Mouse (Mus musculus) cerebellum, adult 11-12 months (tissue): ENCODE measurements at regions not wholly inside any gene's neighbourhood (a gene's known extent, or its start where the extent isn't known, plus 50 kb on each side); places are given as distances from the start of the nearest gene placed in this dataset.
"Not testable (repeated sequence)": the region's sequence is repeated elsewhere in the genome, so short reads cannot be mapped to it uniquely, and the experiment has no call there.

ENCODE experiments used
- DNase-seq: peaks from one replicate; pipeline ENCODE4 v3.0.0; 2022

DNA sequence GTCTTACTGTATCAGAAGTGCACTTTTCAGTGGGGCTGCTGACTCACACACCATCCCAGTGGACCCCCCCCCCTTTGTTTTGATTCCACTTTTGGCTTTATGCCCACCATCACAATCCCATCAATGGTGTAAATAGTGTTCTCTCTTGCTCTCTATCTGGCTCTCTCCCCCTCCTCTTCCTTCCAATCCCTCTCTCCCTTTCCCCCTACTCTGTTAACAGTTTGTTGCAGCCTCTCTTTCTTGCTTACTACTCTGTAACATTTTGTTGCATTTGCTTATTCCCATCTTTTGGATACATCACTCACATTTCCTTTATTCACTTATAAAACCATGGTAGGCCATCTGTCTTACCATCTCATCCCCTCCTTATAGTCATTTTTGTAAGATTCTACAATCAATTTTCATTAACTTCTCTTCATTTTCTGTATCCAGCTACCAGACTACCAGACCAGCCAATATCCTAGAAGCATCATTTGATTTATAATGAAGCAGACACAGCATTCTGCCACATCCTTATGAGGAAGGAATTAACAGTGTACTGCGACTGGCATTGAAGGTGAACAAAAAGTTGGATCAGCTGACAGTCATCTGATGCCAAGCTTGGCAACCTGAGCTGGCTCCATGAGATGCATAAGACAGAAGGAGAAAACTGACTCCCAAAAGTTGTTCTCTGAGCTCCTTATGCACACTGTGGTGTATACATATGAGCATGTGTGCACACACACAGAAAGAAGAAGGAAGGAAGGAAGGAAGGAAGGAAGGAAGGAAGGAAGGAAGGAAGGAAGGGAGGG, 181.5 kb upstream of the Plcz1 start:
- DNase-seq: no peak

DNA sequence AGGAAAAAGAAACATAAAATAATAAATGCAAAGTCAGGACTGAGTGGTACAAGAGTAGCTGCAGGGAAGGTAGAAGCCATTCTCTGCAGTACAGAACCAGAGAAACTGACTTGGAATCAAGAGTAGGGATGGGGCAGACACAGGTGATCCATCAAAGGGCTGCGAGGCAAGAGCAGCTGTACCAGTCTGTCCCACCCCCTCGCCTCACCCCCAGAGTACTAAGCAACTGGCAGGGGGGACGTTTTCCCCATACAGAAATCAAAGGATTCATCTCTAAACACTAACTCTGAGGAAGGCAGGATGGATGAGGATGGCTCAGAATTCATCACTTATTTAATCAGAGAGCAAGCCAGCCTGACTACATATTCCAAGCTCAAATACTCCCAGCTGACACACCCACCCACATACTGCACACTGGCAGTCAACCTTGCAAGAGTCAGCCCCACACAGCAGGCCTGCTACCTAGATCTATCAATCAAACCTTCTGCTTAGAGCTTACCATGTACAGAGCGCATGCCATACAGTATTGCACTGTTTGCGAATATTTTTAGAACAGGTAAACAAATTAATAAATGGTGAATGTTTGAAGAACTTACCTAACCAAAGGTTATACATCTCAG, 180.5 kb upstream of the Plcz1 start:
- DNase-seq: no peak

DNA sequence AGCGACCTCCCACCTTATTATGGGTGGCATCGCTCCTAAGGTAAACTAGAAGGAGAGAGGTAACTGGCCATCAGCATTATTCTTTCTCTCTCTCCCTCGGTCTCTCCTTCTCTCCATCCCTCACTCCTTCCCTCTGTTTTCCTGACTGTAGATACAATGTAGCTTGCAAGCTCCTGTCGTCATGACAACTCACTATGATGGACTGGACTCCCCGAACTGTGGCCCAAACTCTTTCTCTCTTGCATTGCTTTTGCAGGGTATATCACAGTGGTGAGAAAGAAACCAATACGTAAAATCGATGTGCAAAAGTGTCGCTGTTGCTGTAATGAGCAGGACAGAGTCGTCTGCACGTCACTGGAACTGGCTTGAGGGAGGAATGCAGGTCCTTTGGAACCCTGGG, 177.5 kb upstream of the Plcz1 start:
- no peak for DNase-seq

DNA sequence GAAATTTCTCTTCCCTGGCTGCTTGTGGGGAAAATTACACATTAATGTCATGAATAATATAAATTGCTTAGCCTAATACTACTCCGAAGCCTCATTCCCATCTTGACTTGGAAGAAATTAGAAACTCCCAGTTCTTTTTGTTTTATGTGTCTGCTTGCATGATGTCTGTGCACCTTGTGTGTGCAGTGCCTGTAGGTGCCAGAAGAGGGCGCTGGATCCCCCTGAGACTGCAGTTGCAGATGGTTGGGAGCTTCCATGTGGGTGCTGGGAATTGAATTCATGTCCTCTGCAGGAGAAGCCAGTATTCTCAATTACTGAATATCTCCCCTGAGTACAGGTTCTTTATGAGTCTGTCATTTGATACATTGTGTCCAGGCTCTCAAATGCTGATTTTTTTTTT, 171.1 kb upstream of the Plcz1 start:
- DNase-seq: no peak

DNA sequence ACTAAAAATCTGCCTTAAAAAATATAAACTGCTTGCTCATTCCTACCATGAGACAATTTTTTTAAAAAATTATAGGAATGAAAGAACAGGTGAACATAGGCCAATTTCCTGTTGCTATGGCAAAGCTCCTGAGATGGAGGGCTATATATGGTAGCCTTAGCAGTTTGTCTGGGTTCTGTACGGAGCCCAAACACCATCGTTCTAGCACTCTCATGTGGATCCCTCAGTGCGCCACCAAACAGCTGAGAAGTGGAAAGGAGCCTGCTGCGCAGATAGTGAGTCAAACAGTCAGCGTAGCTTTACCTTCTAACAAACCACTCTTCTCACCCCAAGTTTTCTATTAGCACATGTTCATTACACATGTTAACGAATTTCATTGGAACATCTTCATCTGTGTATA, 168.9 kb upstream of the Plcz1 start:
- no peak for DNase-seq

DNA sequence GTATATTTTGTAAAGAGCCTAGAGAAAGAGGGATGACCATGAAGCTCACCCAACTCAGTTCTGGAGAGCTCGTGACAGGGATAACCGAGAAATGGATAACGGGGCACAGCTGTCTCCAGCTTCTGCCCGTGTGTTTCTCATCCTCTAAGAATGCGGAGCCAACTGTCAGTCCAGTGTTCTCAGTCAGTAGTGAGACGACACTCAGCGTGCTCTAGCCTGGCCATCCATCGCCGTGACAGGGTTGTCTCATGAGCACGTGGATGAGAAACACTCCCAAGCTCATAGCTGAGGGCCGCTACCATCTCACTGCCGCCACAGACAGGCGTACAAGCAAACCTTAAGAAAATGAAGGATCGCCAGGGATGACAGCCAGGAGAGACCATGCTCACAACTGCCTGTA, 167.8 kb upstream of the Plcz1 start:
- no peak for DNase-seq

DNA sequence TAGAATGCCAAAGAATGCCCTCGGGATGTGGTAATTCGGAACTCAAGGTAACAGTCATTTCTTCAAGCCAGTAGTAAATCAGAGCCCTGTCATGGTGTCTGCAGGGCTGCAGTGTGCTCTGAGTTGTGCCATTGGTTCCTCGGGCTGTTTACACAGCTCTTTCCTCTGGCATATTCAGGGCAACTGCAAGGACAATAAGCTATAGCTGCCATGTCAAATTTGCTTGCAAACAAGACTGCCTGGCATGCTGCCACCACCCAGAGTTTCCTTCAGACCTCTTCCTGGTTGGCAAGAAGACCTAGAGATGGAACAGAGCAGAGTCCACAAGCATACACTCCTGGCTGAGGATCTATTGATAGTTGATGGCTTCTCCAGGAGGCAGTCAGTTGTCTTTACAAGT, 167.1 kb upstream of the Plcz1 start:
- DNase-seq: no peak

DNA sequence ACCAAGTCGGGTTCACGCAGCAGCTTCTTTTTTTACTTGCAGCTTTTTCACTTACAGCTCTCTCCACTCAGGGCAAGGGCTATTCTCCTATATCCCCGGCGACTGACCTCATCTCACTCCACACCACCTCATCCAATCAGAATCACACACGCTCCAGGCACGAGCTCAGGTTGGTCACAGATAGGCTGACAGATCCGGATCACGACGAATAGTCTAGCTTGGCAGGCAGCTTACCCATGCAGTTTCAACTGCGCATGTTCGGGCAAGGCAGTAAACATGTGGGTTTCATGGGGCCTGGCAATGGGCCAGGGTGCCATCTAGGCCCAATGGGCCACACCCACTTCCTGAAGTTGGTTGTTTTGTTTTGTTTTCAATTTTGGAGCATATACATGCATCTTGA, 165.4 kb upstream of the Plcz1 start:
- DNase-seq: not testable (repeated sequence)

DNA sequence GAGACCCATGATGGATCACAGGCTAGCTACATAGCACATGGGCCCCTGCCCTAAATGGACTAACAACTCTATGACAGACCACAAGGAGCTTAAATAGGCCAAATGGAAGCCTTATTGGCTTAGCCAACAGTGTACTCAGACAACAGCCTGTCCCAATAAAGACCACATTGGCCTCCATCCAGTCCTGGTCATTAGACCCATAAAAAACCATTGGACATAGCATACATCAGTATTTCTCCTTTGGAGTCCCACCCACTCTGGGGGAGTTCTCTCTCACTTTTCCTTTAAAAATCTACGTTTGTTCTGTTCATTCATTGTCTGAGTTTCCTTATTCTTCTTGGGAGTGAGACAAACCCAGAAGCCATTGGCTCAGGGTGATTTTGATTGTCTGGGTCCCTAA, 160.1 kb upstream of the Plcz1 start:
- DNase-seq: no peak

DNA sequence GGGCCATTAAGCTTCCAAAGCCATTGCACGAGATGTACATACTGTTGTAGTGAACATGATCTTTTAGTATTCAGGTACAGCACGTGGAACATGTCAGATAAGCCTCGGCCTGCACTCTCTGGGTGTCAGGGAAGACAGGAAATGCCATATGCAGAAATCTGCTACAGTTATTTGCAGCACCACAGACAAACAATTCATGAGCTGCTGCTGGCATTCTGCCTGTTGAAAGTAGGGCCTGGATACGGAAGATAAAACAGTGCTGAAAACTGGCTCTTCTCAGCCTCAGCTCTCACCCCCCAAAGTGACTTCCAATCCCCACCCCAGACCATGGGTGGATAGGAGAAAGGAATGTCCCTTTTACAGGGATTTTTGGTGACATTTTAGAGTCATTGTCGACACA, 159.1 kb upstream of the Plcz1 start:
- no peak for DNase-seq

DNA sequence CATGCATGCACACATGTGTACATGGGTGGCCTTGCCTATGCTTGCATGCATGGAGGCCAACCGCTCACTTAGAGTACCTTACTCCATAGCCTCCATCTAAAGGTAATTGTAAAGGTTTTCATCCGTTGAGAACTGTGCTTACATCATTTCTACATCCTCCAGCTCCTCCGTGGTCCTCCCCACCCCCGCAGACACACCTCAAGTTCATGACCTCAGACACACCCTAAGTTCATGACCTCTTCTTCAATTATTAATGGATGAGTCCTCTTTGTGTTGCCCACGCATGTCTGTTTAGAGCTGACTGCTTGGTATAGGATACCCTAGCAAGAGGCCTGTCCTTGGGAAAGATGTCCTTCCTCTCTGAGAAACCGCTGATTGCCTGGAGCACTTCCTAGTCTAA, 156.8 kb upstream of the Plcz1 start:
- no peak for DNase-seq

DNA sequence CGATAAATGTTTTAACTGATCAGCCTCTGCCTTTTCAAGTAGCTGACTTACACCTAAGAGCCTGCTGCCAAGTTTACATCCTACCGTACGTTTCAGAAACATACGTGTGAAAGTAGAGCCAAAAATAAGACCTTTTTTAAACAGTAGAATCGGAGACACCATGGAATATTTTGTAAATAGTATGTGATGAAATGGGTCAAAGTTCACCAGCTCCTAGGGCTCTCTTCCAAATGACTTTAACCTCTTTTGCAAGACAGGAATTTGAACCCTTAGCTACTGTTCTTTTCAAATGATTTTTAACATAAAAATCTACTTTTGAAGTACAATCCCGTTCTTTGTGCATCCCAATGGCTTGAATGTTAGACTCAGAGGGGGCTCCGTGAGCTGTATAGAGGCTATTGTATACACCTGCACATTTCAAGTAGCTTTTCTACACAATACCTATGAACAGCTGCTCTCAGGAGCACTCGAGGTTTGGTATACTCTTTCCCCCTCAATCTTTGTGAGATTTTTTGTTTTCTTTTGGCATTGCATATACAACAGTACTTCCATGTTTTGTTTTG, 155.9 kb upstream of the Plcz1 start:
- DNase-seq: no peak

DNA sequence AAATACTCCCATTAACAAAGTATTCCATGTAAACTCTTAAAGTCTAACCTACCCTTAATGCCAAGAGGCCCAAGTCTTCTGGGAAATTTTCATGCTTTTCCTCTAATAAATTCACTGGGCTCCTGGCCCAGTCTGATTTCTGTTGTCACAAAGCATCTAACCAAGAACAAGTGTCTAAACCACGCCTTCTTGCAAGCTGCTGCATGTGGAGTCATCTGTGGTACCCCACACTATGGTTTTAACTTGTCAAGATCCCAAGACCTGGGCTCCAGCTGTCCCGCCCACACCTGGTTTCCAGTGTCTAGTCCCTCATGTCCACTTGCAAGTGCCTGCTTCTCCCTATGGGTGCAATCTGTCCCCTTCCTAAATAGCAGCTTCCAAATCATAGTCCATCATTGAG, 153.0 kb upstream of the Plcz1 start:
- no peak for DNase-seq

DNA sequence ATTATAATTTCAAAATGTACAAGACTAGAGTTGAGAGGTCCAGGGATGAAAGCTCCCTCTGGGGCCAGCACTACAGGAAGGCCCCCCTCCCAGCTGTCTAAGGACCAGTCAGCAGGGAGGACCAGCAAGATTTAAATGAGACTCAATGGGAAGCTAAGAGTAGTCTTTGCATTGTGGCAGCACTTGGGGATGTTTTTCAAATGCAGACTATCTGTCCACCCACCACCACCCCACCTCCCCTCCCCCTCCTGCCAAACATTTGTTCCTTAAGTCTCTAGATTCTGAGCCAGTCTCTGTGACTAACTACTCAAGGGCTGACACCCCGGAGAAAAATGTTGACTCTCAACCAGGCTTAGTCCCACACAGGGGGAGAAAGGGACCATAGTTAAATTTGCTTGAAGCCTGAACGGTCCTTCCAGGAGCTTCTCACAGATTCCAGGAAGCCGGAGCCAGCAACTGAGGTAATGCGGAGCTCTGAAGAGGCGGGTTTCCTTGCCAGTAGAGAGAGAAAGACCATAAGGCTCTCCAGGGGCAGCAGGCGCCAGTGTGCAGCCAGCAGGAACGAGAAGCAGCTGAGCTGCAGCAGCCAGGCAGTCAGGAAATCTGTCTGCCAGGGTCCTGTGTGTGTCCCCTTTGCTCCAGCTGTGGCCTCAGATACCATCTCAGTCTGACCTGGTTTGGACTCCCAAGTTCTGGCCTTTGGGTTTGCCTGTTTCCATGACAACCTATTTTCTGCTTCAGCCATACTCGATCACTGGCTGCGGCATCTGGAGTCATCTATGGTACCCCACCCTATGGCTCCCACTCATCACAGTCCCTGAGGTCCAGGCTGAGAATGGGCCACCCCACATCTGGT, 152.1 kb upstream of the Plcz1 start:
- DNase-seq: no peak

DNA sequence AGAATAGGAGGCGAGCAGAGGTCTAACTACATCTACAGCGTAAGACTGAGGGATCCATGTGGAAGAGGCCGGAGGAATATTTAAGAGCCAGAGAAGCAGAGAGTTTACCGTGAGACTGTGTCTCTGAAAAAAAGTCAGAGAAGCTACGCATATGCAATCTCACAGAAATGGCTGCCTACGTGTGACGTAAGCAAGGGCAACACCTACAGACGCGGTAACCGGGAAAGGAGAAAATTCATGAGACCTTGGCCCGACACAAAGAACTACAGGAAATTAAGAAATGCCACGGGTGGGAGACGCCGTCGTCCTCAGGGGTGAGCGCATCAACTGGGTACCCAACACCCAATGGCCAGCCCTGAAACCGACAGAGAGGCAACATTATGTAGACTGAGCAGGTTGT, 151.3 kb upstream of the Plcz1 start:
- DNase-seq: no peak

DNA sequence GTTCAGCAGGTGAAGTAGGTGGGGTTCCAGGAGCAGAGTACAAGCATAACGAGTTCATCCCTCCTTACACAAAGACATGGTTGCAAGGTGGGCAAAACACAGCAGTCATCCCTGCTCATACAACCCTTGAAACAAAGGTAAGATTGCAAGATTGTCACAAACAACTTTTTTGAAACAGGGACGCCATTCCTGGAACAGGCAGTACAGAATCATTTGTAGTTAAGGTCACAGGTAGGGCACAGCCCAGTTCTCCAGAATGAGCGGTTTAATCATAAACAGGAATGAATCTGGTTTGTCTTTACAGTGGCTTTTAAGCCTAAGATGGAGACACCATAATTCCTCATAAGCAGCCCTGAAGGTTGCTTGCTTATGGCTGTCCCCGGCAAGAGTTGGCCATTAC, 150.1 kb upstream of the Plcz1 start:
- DNase-seq: no peak

DNA sequence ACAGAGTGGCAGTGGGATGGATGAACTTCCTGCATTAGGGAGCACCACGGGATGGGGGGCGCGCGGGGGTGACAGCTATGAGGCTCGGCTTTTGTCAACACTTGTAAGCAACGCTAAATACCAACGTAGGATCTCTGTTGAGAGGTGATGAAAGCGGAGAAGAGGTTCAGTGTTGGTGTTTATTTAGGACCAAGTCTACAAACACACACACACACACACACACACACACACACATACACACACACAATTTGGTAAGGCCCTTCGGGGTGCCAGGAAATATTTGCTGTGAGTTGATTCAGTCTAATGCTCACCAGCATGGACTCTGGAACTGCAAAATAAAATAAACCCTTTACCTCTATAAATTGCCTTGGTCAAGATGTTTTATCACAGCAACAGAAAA, 148.3 kb upstream of the Plcz1 start:
- DNase-seq: no peak

DNA sequence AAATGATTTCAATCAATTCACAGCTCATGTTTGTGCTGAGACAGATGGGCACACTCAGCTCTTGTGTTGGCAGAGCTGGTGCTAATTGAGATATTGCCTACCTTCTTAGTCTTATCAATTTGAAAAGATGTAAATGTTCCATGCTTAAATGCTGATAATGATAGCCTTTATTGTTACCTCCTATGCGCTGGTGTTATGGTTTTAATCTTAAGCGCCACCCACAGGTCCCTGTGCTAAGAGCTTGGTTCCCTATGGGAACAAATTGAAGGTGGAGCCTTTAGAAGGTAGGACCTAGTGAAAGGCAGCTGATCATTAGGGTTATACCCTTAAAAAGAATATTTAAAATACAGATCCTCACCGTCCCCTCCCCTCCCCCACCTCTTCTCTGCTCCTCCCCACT, 146.5 kb upstream of the Plcz1 start:
- DNase-seq: no peak

DNA sequence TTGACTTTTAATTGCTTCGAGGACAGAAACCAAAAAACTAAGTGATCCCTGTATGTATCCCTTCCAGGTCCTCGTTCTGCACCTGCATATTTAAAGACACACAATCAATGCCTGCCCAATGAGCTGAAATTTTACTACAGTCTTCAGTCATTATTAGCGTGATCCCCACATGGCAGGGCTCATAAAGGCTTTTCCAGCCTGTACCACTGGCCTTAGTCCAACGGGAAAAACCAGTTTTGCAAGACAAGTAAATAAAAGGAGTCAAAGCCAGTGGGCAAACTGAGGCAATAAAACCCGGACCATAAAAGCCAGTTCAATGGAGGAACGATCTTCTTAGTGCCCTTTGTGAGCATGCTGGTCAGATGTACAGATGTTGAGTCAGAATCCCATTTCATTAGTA, 145.8 kb upstream of the Plcz1 start:
- DNase-seq: no peak

DNA sequence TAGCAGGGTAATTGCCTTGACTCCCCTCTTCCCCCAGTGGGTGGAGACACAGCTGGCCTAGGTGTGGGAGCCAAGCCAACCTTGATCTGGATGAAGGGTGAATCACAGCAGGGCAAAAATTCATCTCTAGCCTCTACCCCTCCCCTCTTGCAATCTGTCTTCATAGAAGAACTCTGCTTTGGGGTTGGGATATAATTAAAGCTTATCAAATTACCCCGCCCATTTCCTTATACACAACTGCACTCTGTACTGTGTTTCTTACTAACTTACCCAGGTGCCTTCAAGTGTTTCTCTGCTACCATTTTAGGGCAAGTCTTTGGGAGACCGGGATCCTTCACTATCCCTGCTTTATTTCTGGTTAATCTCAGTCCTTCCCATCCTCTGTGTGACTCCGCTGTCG, 138.7 kb upstream of the Plcz1 start:
- no peak for DNase-seq

DNA sequence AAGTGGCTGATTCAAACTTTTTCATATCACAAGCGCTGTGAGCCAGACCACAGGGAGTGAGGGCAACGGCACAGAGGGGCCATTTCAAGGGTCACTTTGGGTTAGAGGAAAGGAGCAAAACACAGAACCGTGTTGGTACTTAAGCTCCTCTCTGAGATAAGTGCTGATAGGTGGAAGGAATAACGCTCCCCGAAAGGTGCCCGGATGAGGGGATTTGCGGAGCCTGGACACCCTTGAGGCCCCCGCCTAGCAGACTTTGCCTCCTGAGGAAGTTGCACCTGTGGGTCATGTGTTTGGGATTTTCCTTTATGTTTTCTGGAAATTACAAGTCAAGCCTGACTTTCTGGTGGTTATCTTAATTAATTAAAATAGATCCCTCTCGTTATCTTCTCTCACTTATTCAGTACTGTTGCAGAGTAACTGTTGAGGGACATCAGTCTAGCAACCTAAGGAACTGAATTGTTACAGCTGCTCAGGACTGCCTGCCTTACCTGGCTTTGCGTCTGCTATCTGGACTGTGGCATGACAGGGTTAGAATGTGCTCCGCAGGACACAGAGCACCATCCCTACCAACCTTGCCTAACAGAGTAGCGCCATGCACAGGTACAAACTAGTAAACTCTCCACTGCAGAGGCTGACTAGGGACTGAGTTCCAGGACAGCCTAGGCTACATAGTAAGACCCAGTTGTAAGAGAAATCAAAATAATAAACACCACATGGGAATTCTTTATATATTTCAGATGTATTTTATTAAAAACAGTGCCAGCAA, 137.4 kb upstream of the Plcz1 start:
- no peak for DNase-seq

DNA sequence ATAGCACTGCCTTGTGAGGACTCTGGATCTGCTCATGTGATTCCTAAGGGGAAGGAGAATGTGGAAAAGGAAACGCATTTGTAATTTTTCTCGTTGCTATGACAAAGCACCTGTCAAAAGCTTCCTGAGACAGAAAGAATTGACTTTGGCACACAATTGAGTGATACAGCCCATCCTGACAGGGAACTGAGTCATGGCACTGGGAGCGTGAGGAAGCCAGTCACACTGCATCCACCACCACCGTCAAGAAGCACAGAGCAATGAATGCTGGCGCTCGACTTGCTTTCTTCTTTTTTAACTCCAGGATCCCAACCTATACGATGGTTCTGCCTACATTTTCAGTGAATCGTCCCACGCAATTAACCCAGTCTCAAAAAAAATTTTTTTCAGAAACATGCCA, 131.5 kb upstream of the Plcz1 start:
- no peak for DNase-seq

DNA sequence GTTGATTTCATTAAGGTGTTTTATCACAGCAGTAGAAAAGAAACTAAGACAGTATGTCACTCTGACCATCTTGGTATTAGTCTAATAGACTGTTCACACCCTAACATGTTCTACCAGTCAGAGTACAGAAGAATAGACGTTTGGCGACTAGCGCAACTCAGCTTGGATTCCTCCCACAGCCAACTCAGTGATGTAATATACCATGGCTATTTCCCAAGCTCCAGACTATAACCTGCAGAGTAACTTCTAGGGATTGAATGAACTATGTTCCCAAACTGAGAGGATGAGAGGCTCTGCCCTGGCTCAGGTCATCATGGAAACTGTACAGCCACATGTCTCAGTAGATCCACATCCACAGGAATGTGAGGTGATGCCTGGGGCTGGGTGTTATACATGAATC, 128.6 kb upstream of the Plcz1 start:
- DNase-seq: no peak
